Mouse (Mus musculus): ENCODE measurements around the gene Ppif. TPM values are rescaled to one million over a fixed set of nuclear protein-coding genes. Genes with fewer than 3 reads are reported as not detected.

Ppif gene
- polyA plus RNA-seq, 1 experiment: 14.1 TPM

GRCm38 (mm10) chr14:25654401-25655197, 39.4 kb upstream of the Ppif start:
- H3K79me2 ChIP-seq (ENCODE audit: control insufficient read depth, insufficient read depth): no peaks in the 10 kb centered on the region
- no peak for TF ChIP-seq POLR2AphosphoS2 (IDR thresholded peaks at IDR 0.05; ENCODE audit: insufficient read length, low read depth)
- no peak for TF ChIP-seq MYOD1 (IDR thresholded peaks at IDR 0.05; ENCODE audit: control insufficient read depth in 1 of 3, insufficient read length in 2 of 3, low read depth in 2 of 3)
- TF ChIP-seq REST (IDR thresholded peaks at IDR 0.05; ENCODE audit: insufficient read depth, insufficient read length): no peak
- TF ChIP-seq TCF12 (IDR thresholded peaks at IDR 0.05; ENCODE audit: insufficient read depth, poor library complexity, severe bottlenecking): no peak
- TF ChIP-seq POLR2A (IDR thresholded peaks at IDR 0.05; ENCODE audit: insufficient read length, low read depth): no peak
- no peak for TF ChIP-seq SRF (IDR thresholded peaks at IDR 0.05; ENCODE audit: control insufficient read depth, insufficient read length, low read depth)
- no peak for TF ChIP-seq MYOG (IDR thresholded peaks at IDR 0.05; ENCODE audit: control insufficient read depth in 1 of 3, insufficient read depth in 1 of 3, insufficient read length in 2 of 3, low read depth in 2 of 3)
- TF ChIP-seq USF1 (IDR thresholded peaks at IDR 0.05; ENCODE audit: low read depth): no peak
- no peak for TF ChIP-seq MAX (IDR thresholded peaks at IDR 0.05; ENCODE audit: low read depth)
- no peak for TF ChIP-seq TCF3 (IDR thresholded peaks at IDR 0.05; ENCODE audit: insufficient read length, low read depth)
- TF ChIP-seq CEBPB (IDR thresholded peaks at IDR 0.05; ENCODE audit: insufficient read depth, poor library complexity, severe bottlenecking): no peak
- TF ChIP-seq E2F4 (IDR thresholded peaks at IDR 0.05; ENCODE audit: insufficient read depth): no peak
- H3K4me2 ChIP-seq (ENCODE audit: low read depth): no peak overlapping the region
- no peaks in the 10 kb centered on the region for H3K27me3 ChIP-seq (ENCODE audit: control insufficient read depth, insufficient read depth, insufficient read length)
- H3K4me3 ChIP-seq: no peak overlapping the region
- H3ac ChIP-seq (ENCODE audit: control insufficient read depth, insufficient read length): no peak overlapping the region
- H3K36me3 ChIP-seq (ENCODE audit: control insufficient read depth, insufficient read depth): peaks cover 45% of the 10 kb centered on the region

- H3K36me3 ChIP-seq (ENCODE audit: control insufficient read depth, insufficient read depth): peaks cover 42% of the 10 kb centered on the region
- no peak for TF ChIP-seq E2F4 (IDR thresholded peaks at IDR 0.05; ENCODE audit: insufficient read depth)
- no peak for TF ChIP-seq MAX (IDR thresholded peaks at IDR 0.05; ENCODE audit: low read depth)
- TF ChIP-seq MYOG (IDR thresholded peaks at IDR 0.05; ENCODE audit: control insufficient read depth in 1 of 3, insufficient read depth in 1 of 3, insufficient read length in 2 of 3, low read depth in 2 of 3): peak in 1 of 3 experiments; percentile 18
- TF ChIP-seq REST (IDR thresholded peaks at IDR 0.05; ENCODE audit: insufficient read depth, insufficient read length): no peak
- no peak for TF ChIP-seq TCF12 (IDR thresholded peaks at IDR 0.05; ENCODE audit: insufficient read depth, poor library complexity, severe bottlenecking)
- peak; percentile 38 for TF ChIP-seq POLR2AphosphoS2 (IDR thresholded peaks at IDR 0.05; ENCODE audit: insufficient read length, low read depth)
- peak in 1 of 3 experiments; percentile 15 for TF ChIP-seq MYOD1 (IDR thresholded peaks at IDR 0.05; ENCODE audit: control insufficient read depth in 1 of 3, insufficient read length in 2 of 3, low read depth in 2 of 3)
- no peak for TF ChIP-seq USF1 (IDR thresholded peaks at IDR 0.05; ENCODE audit: low read depth)
- TF ChIP-seq POLR2A (IDR thresholded peaks at IDR 0.05; ENCODE audit: insufficient read length, low read depth): peak; percentile 36
Measured at GRCm38 (mm10) chr14:25660661-25661060, 33.3 kb upstream of the Ppif start.

GRCm38 (mm10) chr14:25661185-25661920, 32.6 kb upstream of the Ppif start:
- Histone ChIP-seq H3K27me3 (ENCODE audit: control insufficient read depth, insufficient read depth, insufficient read length) (no peaks in the 10 kb centered on the region), H3K4me3 (no peak overlapping the region), H3K4me2 (ENCODE audit: low read depth) (no peak overlapping the region), H3K79me2 (ENCODE audit: control insufficient read depth, insufficient read depth) (no peaks in the 10 kb centered on the region), H3K36me3 (ENCODE audit: control insufficient read depth, insufficient read depth) (peaks cover 45% of the 10 kb centered on the region), H3ac (ENCODE audit: control insufficient read depth, insufficient read length) (no peak overlapping the region)
- TF ChIP-seq TCF12 (IDR thresholded peaks at IDR 0.05; ENCODE audit: insufficient read depth, poor library complexity, severe bottlenecking): no peak
- TF ChIP-seq POLR2AphosphoS2 (IDR thresholded peaks at IDR 0.05; ENCODE audit: insufficient read length, low read depth): peak; percentile 14

More at GRCm38 (mm10) chr14:25660661-25661060, 33.3 kb upstream of the Ppif start:
- no peak overlapping the region for H3K4me3 ChIP-seq
- H3ac ChIP-seq (ENCODE audit: control insufficient read depth, insufficient read length): no peak overlapping the region
- no peak overlapping the region for H3K4me2 ChIP-seq (ENCODE audit: low read depth)
- H3K27me3 ChIP-seq (ENCODE audit: control insufficient read depth, insufficient read depth, insufficient read length): no peaks in the 10 kb centered on the region
- H3K79me2 ChIP-seq (ENCODE audit: control insufficient read depth, insufficient read depth): no peaks in the 10 kb centered on the region

GRCm38 (mm10) chr14:25663649-25664309, 30.2 kb upstream of the Ppif start:
- no peak for TF ChIP-seq E2F4 (IDR thresholded peaks at IDR 0.05; ENCODE audit: insufficient read depth)
- TF ChIP-seq TCF12 (IDR thresholded peaks at IDR 0.05; ENCODE audit: insufficient read depth, poor library complexity, severe bottlenecking): no peak
- TF ChIP-seq POLR2AphosphoS2 (IDR thresholded peaks at IDR 0.05; ENCODE audit: insufficient read length, low read depth): peak; percentile 17
- no peak overlapping the region for H3ac ChIP-seq (ENCODE audit: control insufficient read depth, insufficient read length)
- no peak overlapping the region for H3K4me2 ChIP-seq (ENCODE audit: low read depth)
- no peaks in the 10 kb centered on the region for H3K27me3 ChIP-seq (ENCODE audit: control insufficient read depth, insufficient read depth, insufficient read length)
- peaks cover 46% of the 10 kb centered on the region for H3K36me3 ChIP-seq (ENCODE audit: control insufficient read depth, insufficient read depth)
- H3K4me3 ChIP-seq: no peak overlapping the region
- H3K79me2 ChIP-seq (ENCODE audit: control insufficient read depth, insufficient read depth): no peaks in the 10 kb centered on the region

GRCm38 (mm10) chr14:25664310-25664695, 29.7 kb upstream of the Ppif start:
- Histone ChIP-seq H3ac (ENCODE audit: control insufficient read depth, insufficient read length) (no peak overlapping the region), H3K4me2 (ENCODE audit: low read depth) (no peak overlapping the region), H3K36me3 (ENCODE audit: control insufficient read depth, insufficient read depth) (peaks cover 45% of the 10 kb centered on the region), H3K4me3 (no peak overlapping the region), H3K79me2 (ENCODE audit: control insufficient read depth, insufficient read depth) (no peaks in the 10 kb centered on the region), H3K27me3 (ENCODE audit: control insufficient read depth, insufficient read depth, insufficient read length) (no peaks in the 10 kb centered on the region)
- no peak for TF ChIP-seq MYOG (IDR thresholded peaks at IDR 0.05; ENCODE audit: control insufficient read depth in 1 of 3, insufficient read depth in 1 of 3, insufficient read length in 2 of 3, low read depth in 2 of 3)
- TF ChIP-seq CEBPB (IDR thresholded peaks at IDR 0.05; ENCODE audit: insufficient read depth, poor library complexity, severe bottlenecking): no peak
- TF ChIP-seq MAX (IDR thresholded peaks at IDR 0.05; ENCODE audit: low read depth): no peak
- TF ChIP-seq REST (IDR thresholded peaks at IDR 0.05; ENCODE audit: insufficient read depth, insufficient read length): no peak
- no peak for TF ChIP-seq TCF3 (IDR thresholded peaks at IDR 0.05; ENCODE audit: insufficient read length, low read depth)
- no peak for TF ChIP-seq TCF12 (IDR thresholded peaks at IDR 0.05; ENCODE audit: insufficient read depth, poor library complexity, severe bottlenecking)
- TF ChIP-seq POLR2A (IDR thresholded peaks at IDR 0.05; ENCODE audit: insufficient read length, low read depth): no peak
- TF ChIP-seq E2F4 (IDR thresholded peaks at IDR 0.05; ENCODE audit: insufficient read depth): no peak
